Mouse (Mus musculus) limb, embryonic 14.5 days (tissue): ENCODE results near the gene 1700049E17Rik2. TPM values are rescaled to one million over a fixed set of nuclear protein-coding genes. Genes with fewer than 3 reads are reported as not detected.
"Not testable (repeated sequence)": the region's sequence is repeated elsewhere in the genome, so short reads cannot be mapped to it uniquely, and the experiment has no call there.

Experiments
- ATAC-seq: fragments of 200-750 bp; cut with Nextera tagmentation; 2 replicates; pipeline ENCODE4 v1.8.0; 2017; ENCODE audit warnings: low read depth, moderate number of reproducible peaks, moderate TSS enrichment; ENCODE audit not compliant: low FRiP score
- DNase-seq: peaks from one replicate; pipeline ENCODE4 v3.0.0-alpha.2; 2015; ENCODE audit warnings: low spot score
- H3K27ac ChIP-seq: fragments of 300-500 bp; sonication (generic); replicated peaks from 2 replicates; pipeline ENCODE4 v1.5.1; 2014; ENCODE audit warnings: low read depth, mild to moderate bottlenecking, low read length, moderate library complexity, mixed read lengths
- H3K27me3 ChIP-seq: fragments of 300-500 bp; sonication (generic); 2 replicates; pipeline ENCODE4 v1.6.1; 2014; ENCODE audit warnings: low read length, mixed read lengths; ENCODE audit not compliant: control insufficient read depth, insufficient read depth
- H3K36me3 ChIP-seq: fragments of 300-500 bp; sonication (generic); 2 replicates; pipeline ENCODE4 v1.6.1; 2014; ENCODE audit warnings: mild to moderate bottlenecking, low read length, moderate library complexity, mixed read lengths; ENCODE audit not compliant: control insufficient read depth, insufficient read depth
- H3K4me1 ChIP-seq: fragments of 300-500 bp; sonication (generic); 2 replicates; pipeline ENCODE4 v1.6.1; 2014; ENCODE audit warnings: antibody characterized with exemption, low read length, mixed read lengths; ENCODE audit not compliant: control insufficient read depth, insufficient read depth
- H3K4me2 ChIP-seq: fragments of 300-500 bp; sonication (generic); replicated peaks from 2 replicates; pipeline ENCODE4 v1.6.1; 2014; ENCODE audit warnings: low read depth, mild to moderate bottlenecking, low read length, moderate library complexity; ENCODE audit not compliant: severe bottlenecking
- H3K4me3 ChIP-seq: fragments of 300-500 bp; sonication (generic); replicated peaks from 2 replicates; pipeline ENCODE4 v1.5.1; 2014; ENCODE audit warnings: low read length
- H3K9ac ChIP-seq: fragments of 300-500 bp; sonication (generic); 2 replicates; pipeline ENCODE4 v1.6.1; 2014; ENCODE audit warnings: mild to moderate bottlenecking, low read depth, low read length, moderate library complexity; ENCODE audit not compliant: severe bottlenecking
- H3K9me3 ChIP-seq: fragments of 300-500 bp; sonication (generic); 2 replicates; pipeline ENCODE4 v1.6.1; 2016; ENCODE audit warnings: low read length; ENCODE audit not compliant: control insufficient read depth
- WGBS: fragments of 180-500 bp; shearing (Covaris S2); extraction: QIAGEN DNeasy Blood & Tissue Kit; methylation state at CpG from one replicate; pipeline ENCODE4 v1.1.7; 2014; 5-methylcytosine and 5-hydroxymethylcytosine counted together
- polyA plus RNA-seq, 2 experiments: library from polyadenylated mRNA; depleted of rRNA in 1 of 2; stranded (reverse) in 1 of 2; unstranded in 1 of 2; fragments of >200 nt; fragmentation: Nextera tagmentation in 1 of 2; extraction: Ambion mirVana in 1 of 2; gene quantifications; 2 replicates each; pipeline versions ENCODE4 v1.2.1 to v1.2.3; 2012 to 2014

1700049E17Rik2 gene
- polyA plus RNA-seq (2012; rRNA removed) (not detected in 2 replicates), polyA plus RNA-seq (2014; fragmentation: Nextera tagmentation; extraction: Ambion mirVana) (not detected in 2 replicates)

- WGBS, result no CpG with 5 or more reads among the region's 1 CpGs
- not testable (repeated sequence) for H3K4me1 ChIP-seq
These were observed at the start of gene 1700049E17Rik2 for GRCm38 (mm10) chr14:41572911-41573310. Gene 1700049E17Rik2, plus strand, starts transcription at chr14:41573211.

GRCm38 (mm10) chr14:41524695-41525094, 48.3 kb upstream of the 1700049E17Rik2 start:
- 81% methylated on average over 1 of the region's 1 CpGs for WGBS
- H3K9ac ChIP-seq, H3K9me3 ChIP-seq, H3K27ac ChIP-seq, ATAC-seq, H3K4me1 ChIP-seq, H3K36me3 ChIP-seq, H3K4me3 ChIP-seq, H3K27me3 ChIP-seq, H3K4me2 ChIP-seq, DNase-seq: not testable (repeated sequence)

More at GRCm38 (mm10) chr14:41572911-41573310, at the start of gene 1700049E17Rik2:
- H3K9me3 ChIP-seq, H3K4me2 ChIP-seq, H3K27ac ChIP-seq, H3K4me3 ChIP-seq, ATAC-seq, H3K27me3 ChIP-seq, H3K36me3 ChIP-seq, H3K9ac ChIP-seq, DNase-seq: not testable (repeated sequence)

DNA sequence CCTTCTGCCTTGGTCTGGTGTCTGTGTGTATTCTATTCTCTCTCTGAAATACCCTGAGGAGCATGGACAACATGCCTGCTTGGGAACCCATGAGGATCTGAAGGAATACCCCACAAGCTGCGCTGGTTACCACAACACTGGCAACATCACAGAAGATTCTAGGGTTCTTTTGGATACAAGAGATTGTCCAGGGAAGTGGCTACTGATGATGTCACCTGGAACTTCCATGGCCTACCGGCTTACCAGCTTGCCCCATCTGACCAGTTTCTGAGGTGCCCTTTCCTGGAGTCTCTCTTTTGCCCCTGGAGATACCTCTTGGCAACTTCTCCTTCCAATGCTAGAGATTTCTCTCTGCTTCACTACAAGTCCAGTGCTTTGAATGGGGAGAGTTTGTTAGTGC, 17.5 kb upstream of the 1700049E17Rik2 start, which contains the start of gene Gm7970:
Gene Gm7970 (minus strand): TSS at position 101 of the 400 bp plus-strand sequence.
- not testable (repeated sequence) for ATAC-seq, H3K36me3 ChIP-seq, H3K9ac ChIP-seq, DNase-seq, H3K27ac ChIP-seq, H3K4me1 ChIP-seq, H3K4me3 ChIP-seq, H3K4me2 ChIP-seq, H3K9me3 ChIP-seq, H3K27me3 ChIP-seq
- no CpG with 5 or more reads among the region's 2 CpGs for WGBS

- H3K9ac ChIP-seq, H3K9me3 ChIP-seq, H3K4me1 ChIP-seq, ATAC-seq, H3K36me3 ChIP-seq, H3K27me3 ChIP-seq, H3K4me2 ChIP-seq, H3K4me3 ChIP-seq, H3K27ac ChIP-seq, DNase-seq: not testable (repeated sequence)
- WGBS, result 76% methylated on average over 1 of the region's 1 CpGs
These were observed 13.3 kb downstream of the 1700049E17Rik2 start for GRCm38 (mm10) chr14:41586346-41586745.

- H3K4me2 ChIP-seq, H3K4me1 ChIP-seq, ATAC-seq, H3K9me3 ChIP-seq, H3K9ac ChIP-seq, DNase-seq, H3K27ac ChIP-seq, H3K27me3 ChIP-seq, H3K36me3 ChIP-seq, H3K4me3 ChIP-seq: not testable (repeated sequence)
- 95% methylated on average over 15 of the region's 15 CpGs for WGBS
These were observed 27.9 kb downstream of the 1700049E17Rik2 start for GRCm38 (mm10) chr14:41600935-41601334.

DNA sequence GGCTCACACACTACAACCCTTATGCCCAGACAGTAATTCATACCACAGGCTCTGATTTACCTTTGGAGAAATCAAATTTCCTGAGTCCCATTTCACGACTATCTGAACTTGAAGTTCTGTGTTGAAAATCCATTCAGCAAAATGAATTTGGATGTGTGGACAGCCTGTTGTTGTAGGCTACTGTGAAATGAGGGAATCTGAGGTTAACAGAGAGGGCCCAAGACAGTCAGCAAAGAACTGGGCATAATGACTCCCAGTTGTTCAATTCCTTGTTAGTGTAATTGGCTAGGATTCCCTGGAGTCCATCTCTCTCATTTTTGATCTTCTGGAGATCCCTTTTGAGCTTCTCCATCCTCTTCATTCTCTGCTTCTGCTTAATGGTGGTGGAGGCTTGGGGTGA, 37.7 kb downstream of the 1700049E17Rik2 start:
- not testable (repeated sequence) for H3K4me3 ChIP-seq, H3K9ac ChIP-seq, H3K4me2 ChIP-seq, H3K9me3 ChIP-seq, DNase-seq, H3K27ac ChIP-seq, H3K36me3 ChIP-seq, H3K27me3 ChIP-seq, H3K4me1 ChIP-seq, ATAC-seq
- 82% methylated on average over 1 of the region's 1 CpGs for WGBS

- not testable (repeated sequence) for H3K4me1 ChIP-seq, DNase-seq, H3K4me2 ChIP-seq, H3K27ac ChIP-seq, H3K36me3 ChIP-seq, H3K27me3 ChIP-seq, H3K4me3 ChIP-seq, H3K9me3 ChIP-seq, ATAC-seq, H3K9ac ChIP-seq
- 88% methylated on average over 4 of the region's 5 CpGs for WGBS
These were observed 49.5 kb downstream of the 1700049E17Rik2 start for GRCm38 (mm10) chr14:41622535-41622934.

GRCm38 (mm10) chr14:41624512-41624911, 51.5 kb downstream of the 1700049E17Rik2 start, which contains the start of gene Gm3072:
Gene Gm3072, minus strand, starts transcription at chr14:41624612.
- not testable (repeated sequence) for H3K4me2 ChIP-seq, H3K27me3 ChIP-seq, H3K4me1 ChIP-seq, H3K9me3 ChIP-seq, H3K9ac ChIP-seq, H3K27ac ChIP-seq, DNase-seq, H3K4me3 ChIP-seq, ATAC-seq, H3K36me3 ChIP-seq
- WGBS, result 93% methylated on average over 1 of the region's 2 CpGs
